Mouse (Mus musculus) CH12.LX (cell line): ENCODE measurements around the gene Rassf8. TPM values are rescaled to one million over a fixed set of nuclear protein-coding genes. Genes with fewer than 3 reads are reported as not detected.

ENCODE experiments used
- DNase-seq: peaks from one replicate; pipeline ENCODE4 v3.0.0-alpha.2; 2013; ENCODE audit errors: extremely low read depth
- H3K27ac ChIP-seq: 2 replicates; pipeline ENCODE4 v1.5.1; 2012; ENCODE audit warnings: low read depth, mild to moderate bottlenecking, control low read depth, moderate library complexity; ENCODE audit not compliant: insufficient read depth
- H3K27me3 ChIP-seq: replicated peaks from 2 replicates; pipeline ENCODE3; 2012; ENCODE audit warnings: inconsistent platforms
- H3K36me3 ChIP-seq, 2 experiments: replicated peaks in 1 of 2; 2 replicates each; pipeline versions ENCODE3 to v1.6.1; 2012; ENCODE audit warnings: inconsistent platforms in 1 of 2, low read length in 1 of 2, mild to moderate bottlenecking in 1 of 2, mixed read lengths in 1 of 2, moderate library complexity in 1 of 2; ENCODE audit not compliant: control insufficient read depth in 1 of 2, insufficient read depth in 1 of 2
- H3K4me1 ChIP-seq, 2 experiments: 2 replicates each; pipeline ENCODE4 v1.6.1; 2012; ENCODE audit warnings: inconsistent platforms in 1 of 2, moderate library complexity in 1 of 2; ENCODE audit not compliant: insufficient read depth in 2 of 2, control insufficient read depth in 1 of 2
- H3K4me2 ChIP-seq: 2 replicates; pipeline ENCODE4 v1.6.1; 2012; ENCODE audit warnings: low read depth, mild to moderate bottlenecking, control low read depth; ENCODE audit not compliant: poor library complexity, insufficient read depth, severe bottlenecking
- H3K4me3 ChIP-seq, 3 experiments: fragments of 150-350 bp in 1 of 3; sonication (generic) in 1 of 3; replicated peaks in 1 of 3; 2 replicates each; pipeline versions ENCODE3 to v1.5.1; 2011 to 2012; ENCODE audit warnings: low read depth in 2 of 3, low read length in 2 of 3, mild to moderate bottlenecking in 2 of 3, moderate library complexity in 2 of 3, control low read depth in 1 of 3, improper control_type of control experiment in 1 of 3, inconsistent platforms in 1 of 3, mixed read lengths in 1 of 3; ENCODE audit not compliant: poor library complexity in 1 of 3
- H3K79me2 ChIP-seq: replicated peaks from 2 replicates; pipeline ENCODE4 v1.6.1; 2012; ENCODE audit warnings: mild to moderate bottlenecking, moderate library complexity; ENCODE audit not compliant: control insufficient read depth, poor library complexity, insufficient read depth, severe bottlenecking; ENCODE audit errors: extremely low read depth
- H3K9ac ChIP-seq: 2 replicates; pipeline ENCODE4 v1.6.1; 2012; ENCODE audit warnings: low read depth, mild to moderate bottlenecking, control low read depth, moderate library complexity; ENCODE audit not compliant: insufficient read depth
- H3K9me3 ChIP-seq: replicated peaks from 2 replicates; pipeline ENCODE3; 2012; ENCODE audit warnings: low read length, inconsistent platforms, mixed read lengths
- BHLHE40 ChIP-seq: IDR thresholded peaks from 2 replicates; pipeline ENCODE4 v1.6.1; 2011; ENCODE audit warnings: mild to moderate bottlenecking, low read depth, low read length, improper control_type of control experiment
- CTCF ChIP-seq, 2 experiments: IDR thresholded peaks in 1 of 2; conservative IDR thresholded peaks in 1 of 2; 2 replicates each; pipeline ENCODE4 v1.5.1; 2011 to 2012; ENCODE audit warnings: low read depth in 2 of 2, low read length in 2 of 2, improper control_type of control experiment in 1 of 2, inconsistent platforms in 1 of 2, mild to moderate bottlenecking in 1 of 2, moderate library complexity in 1 of 2
- ETS1 ChIP-seq: conservative IDR thresholded peaks from 2 replicates; pipeline ENCODE4 v1.6.1; 2012; ENCODE audit warnings: low read depth, mild to moderate bottlenecking, inconsistent platforms, low read length, improper control_type of control experiment, moderate library complexity
- HCFC1 ChIP-seq: IDR thresholded peaks from 2 replicates; pipeline ENCODE4 v1.6.1; 2012; ENCODE audit warnings: low read depth, mild to moderate bottlenecking, inconsistent platforms, low read length, improper control_type of control experiment
- IRF4 ChIP-seq: IDR thresholded peaks from 2 replicates; pipeline ENCODE4 v1.6.1; 2014; ENCODE audit warnings: low read depth, mild to moderate bottlenecking, inconsistent platforms, low read length, improper control_type of control experiment
- JUND ChIP-seq: conservative IDR thresholded peaks from 2 replicates; pipeline ENCODE4 v1.6.1; 2011; ENCODE audit warnings: low read depth, low read length, improper control_type of control experiment
- KAT2A ChIP-seq: IDR thresholded peaks from 2 replicates; pipeline ENCODE4 v1.6.1; 2012; ENCODE audit warnings: low read length, improper control_type of control experiment, inconsistent platforms; ENCODE audit not compliant: insufficient replicate concordance
- MEF2A ChIP-seq: IDR thresholded peaks from 2 replicates; pipeline ENCODE4 v1.6.1; 2014; ENCODE audit warnings: low read depth, mild to moderate bottlenecking, inconsistent platforms, low read length, improper control_type of control experiment, borderline replicate concordance
- NRF1 ChIP-seq: IDR thresholded peaks from 2 replicates; pipeline ENCODE4 v1.6.1; 2014; ENCODE audit warnings: low read depth, mild to moderate bottlenecking, inconsistent platforms, low read length, improper control_type of control experiment, moderate library complexity
- RAD21 ChIP-seq: IDR thresholded peaks from 2 replicates; pipeline ENCODE4 v1.6.1; 2011; ENCODE audit warnings: low read depth, mild to moderate bottlenecking, low read length, improper control_type of control experiment, moderate library complexity
- RCOR1 ChIP-seq: conservative IDR thresholded peaks from 2 replicates; pipeline ENCODE4 v1.6.1; 2012; ENCODE audit warnings: low read depth, mild to moderate bottlenecking, inconsistent platforms, low read length, improper control_type of control experiment
- TBP ChIP-seq: conservative IDR thresholded peaks from 2 replicates; pipeline ENCODE4 v1.6.1; 2011; ENCODE audit warnings: low read depth, low read length, improper control_type of control experiment
- TCF12 ChIP-seq: IDR thresholded peaks from 2 replicates; pipeline ENCODE4 v1.6.1; 2014; ENCODE audit warnings: low read depth, mild to moderate bottlenecking, inconsistent platforms, low read length, improper control_type of control experiment
- UBTF ChIP-seq: IDR thresholded peaks from 2 replicates; pipeline ENCODE4 v1.6.1; 2012; ENCODE audit warnings: low read depth, mild to moderate bottlenecking, inconsistent platforms, low read length, improper control_type of control experiment, moderate library complexity
- ZMIZ1 ChIP-seq: IDR thresholded peaks from 2 replicates; pipeline ENCODE4 v1.6.1; 2012; ENCODE audit warnings: low read depth, mild to moderate bottlenecking, inconsistent platforms, low read length, improper control_type of control experiment
- dilution Hi-C: fragments of 300-500 bp; cut with MboI; formaldehyde crosslinking; loops from 2 replicates; pipeline ENCODE4 v1.14.3; 2020; ENCODE audit warnings: low sequenced_read_pairs; ENCODE audit not compliant: extremely low pct_unique_long_range_greater_than_20kb, extremely low pct_ligation_motif_present
- in situ Hi-C: fragments of 300-500 bp; cut with MboI; formaldehyde crosslinking; loops from 3 replicates; pipeline ENCODE4 v1.14.3; 2019; ENCODE audit warnings: low sequenced_read_pairs, low pct_ligation_motif_present, low pct_unique_long_range_greater_than_20kb, mixed read lengths
- polyA plus RNA-seq: library from polyadenylated mRNA; unstranded; fragments of >175 nt; gene quantifications from 2 replicates; pipeline ENCODE4 v1.2.1, GENCODE M21; 2012; ENCODE audit warnings: low read depth; ENCODE audit not compliant: insufficient read length
- total RNA-seq, 2 experiments: library from RNA; depleted of rRNA; stranded (reverse); fragments of 300-350 nt in 1 of 2; fragments of >200 nt in 1 of 2; gene quantifications; 2 replicates each; pipeline ENCODE4 v1.2.3; 2012 to 2014

Gene Rassf8
- total and polyA plus RNA-seq, 3 experiments: 0.34 to 0.59 (median 0.48) TPM

GRCm38 (mm10) chr6:145755942-145756639, 9.5 kb downstream of the Rassf8 start:
- H3K4me3 ChIP-seq: no peak overlapping the region
- no peaks in the 10 kb centered on the region for H3K79me2 ChIP-seq
- H3K27ac ChIP-seq: no peak overlapping the region
- H3K36me3 ChIP-seq: no peaks in the 10 kb centered on the region
- in situ Hi-C loops: no loop called here
- H3K9me3 ChIP-seq: no peaks in the 10 kb centered on the region
- H3K27me3 ChIP-seq: peaks cover 2% of the 10 kb centered on the region
- no peak overlapping the region for H3K9ac ChIP-seq
- dilution Hi-C loops: no loop called here
- TF ChIP-seq HCFC1 (no peak), RAD21 (no peak), IRF4 (no peak), ZMIZ1 (no peak), TBP (no peak), CTCF (conservative IDR thresholded peaks at IDR 0.05 in 1 of 2, IDR thresholded peaks at IDR 0.05 in 1 of 2; ENCODE audit: low read depth in 2 of 2, low read length in 2 of 2) (no peak), BHLHE40 (no peak), ETS1 (no peak), UBTF (no peak), KAT2A (no peak), MEF2A (no peak), JUND (no peak), RCOR1 (no peak)
- TF ChIP-seq, all 38 proteins: peak for 0
- H3K4me2 ChIP-seq: no peak overlapping the region
- no peak for DNase-seq
- no peaks in the 10 kb centered on the region for H3K4me1 ChIP-seq

GRCm38 (mm10) chr6:145756640-145757005, 10.1 kb downstream of the Rassf8 start:
- in situ Hi-C loops: no loop called here
- no peak for DNase-seq
- dilution Hi-C loops: no loop called here
- H3K27ac ChIP-seq: no peak overlapping the region
- no peak overlapping the region for H3K4me3 ChIP-seq
- no peaks in the 10 kb centered on the region for H3K9me3 ChIP-seq
- no peaks in the 10 kb centered on the region for H3K4me1 ChIP-seq
- H3K4me2 ChIP-seq: no peak overlapping the region
- H3K79me2 ChIP-seq: no peaks in the 10 kb centered on the region
- TF ChIP-seq MEF2A (no peak), UBTF (no peak), NRF1 (no peak), TCF12 (no peak)
- H3K36me3 ChIP-seq: no peaks in the 10 kb centered on the region
- peaks cover 2% of the 10 kb centered on the region for H3K27me3 ChIP-seq
- H3K9ac ChIP-seq: no peak overlapping the region
